Mouse (Mus musculus): Measurements from ENCODE around the gene Dnajc9. TPM values are rescaled to one million over a fixed set of nuclear protein-coding genes. Genes with fewer than 3 reads are reported as not detected.

The Dnajc9 gene
- 100 to 1,000 TPM; 132 to 136 TPM for polyA plus RNA-seq (2017; shearing (Covaris generic))

DNA sequence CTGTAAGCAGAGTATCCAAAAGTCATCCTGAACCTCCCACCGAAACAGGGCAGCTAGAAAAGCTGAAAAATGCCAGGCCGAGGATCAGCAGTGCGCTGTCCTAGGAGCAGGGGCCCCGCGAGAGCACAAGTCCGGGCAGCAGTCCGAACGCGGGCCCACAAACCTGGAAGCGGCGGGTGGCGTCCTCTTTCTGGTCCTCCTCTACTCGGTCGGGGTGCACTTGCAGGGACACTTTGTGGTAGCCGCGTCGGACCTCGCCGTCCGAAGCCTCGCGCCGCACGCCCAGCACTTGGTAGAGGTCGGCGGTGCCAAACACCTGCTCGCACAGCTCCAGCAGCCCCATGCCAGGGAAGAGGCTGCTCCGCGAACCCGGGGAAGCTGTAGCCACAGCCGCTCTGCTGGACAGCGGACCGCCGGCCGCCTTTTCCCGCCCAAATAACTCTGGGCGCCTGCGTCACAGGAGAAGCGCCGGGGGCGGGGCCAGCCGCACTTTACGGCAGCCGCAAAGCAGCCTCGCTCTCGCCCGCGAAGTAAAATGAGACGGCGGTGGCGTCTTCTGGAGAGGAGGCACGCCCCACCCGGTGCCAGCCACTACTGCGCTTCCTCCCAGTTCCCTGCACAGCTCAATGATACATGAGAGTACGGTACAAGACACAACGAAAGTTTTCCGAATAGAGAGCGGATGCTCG, at the start of gene Dnajc9:
Gene Dnajc9, minus strand, starts transcription at position 470 of the 689 bp plus-strand sequence.

DNA sequence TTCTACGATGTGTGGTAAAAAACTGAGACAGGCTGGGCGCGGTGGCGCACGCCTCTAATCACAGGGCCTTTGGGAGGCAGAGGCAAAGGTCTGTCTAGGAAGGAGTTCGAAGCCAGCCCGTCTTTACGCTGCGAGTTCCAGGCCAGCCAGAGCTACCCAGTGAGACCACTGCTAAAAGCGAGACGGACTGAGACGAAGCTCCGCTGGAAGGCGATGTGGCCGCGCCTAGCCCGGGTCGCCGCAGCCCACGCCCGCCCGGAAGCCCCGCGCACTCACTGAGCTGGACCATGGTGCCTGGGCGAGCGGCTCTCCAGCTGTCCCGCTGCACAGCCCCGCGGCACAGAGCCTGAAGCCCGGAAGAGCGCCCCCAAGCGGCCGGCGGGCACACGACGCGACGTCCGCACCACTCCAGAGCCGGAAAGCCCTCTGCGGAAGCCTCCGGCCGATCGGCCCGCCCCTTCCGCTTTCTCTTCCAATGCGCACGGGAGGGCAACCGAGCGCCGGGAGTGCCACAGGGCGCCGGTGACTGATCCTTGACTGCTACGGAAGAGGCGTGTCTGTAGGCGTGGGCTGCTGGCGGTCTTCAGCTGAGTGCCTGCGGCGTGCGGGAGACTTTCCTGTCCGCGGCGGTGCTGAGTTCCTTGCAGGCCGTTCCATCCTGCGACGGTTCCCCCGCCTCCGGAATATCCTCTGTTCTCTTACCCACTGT, 4.6 kb upstream of the Dnajc9 start, which contains the start of gene Mrps16:
Gene Mrps16, minus strand, starts transcription at position 430 of the 709 bp plus-strand sequence.

DNA sequence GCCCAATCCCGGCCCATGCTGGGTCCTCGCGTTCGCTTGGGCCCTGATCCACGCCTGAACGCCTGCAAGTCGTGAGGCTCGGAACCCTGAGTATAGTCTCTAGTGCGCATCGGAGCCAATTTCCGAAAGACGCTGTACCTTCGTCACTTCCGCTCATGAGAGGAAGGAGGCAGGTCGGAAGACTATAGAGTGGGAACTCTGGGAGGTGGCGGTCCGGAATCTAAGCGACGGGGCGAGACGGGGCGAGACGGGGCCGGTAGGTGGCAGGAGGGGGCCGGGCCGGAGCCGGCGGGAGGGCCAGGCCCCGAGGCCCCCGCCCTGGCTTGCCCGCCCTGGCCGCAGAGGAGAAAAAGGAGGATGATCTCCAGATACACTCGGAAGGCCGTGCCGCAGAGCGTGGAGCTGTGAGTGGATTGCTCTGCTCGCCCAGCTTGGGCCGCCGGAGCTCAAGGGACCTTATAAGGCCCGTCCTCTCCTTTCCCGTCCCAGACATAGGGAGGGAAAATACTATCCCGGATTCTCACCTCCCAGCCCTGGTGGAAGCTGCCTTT, 40.6 kb downstream of the Dnajc9 start, which contains the start of the genes Ecd and Fam149b:
Gene Ecd, minus strand, starts transcription at position 131 of the 551 bp plus-strand sequence.
Gene Fam149b, plus strand, starts transcription at position 172 of the 551 bp plus-strand sequence.

Other genes with a start within 250 kb of the Dnajc9 start
- 10 to 100 TPM in 1 of 2 experiments, 1 to 10 TPM in 1; 6.9 to 23.8 TPM for gene Kcnk5, start 207.1 kb downstream of the Dnajc9 start, polyA plus RNA-seq (2017; shearing (Covaris generic))
- gene Kcnk16, start 119.7 kb downstream of the Dnajc9 start, polyA plus RNA-seq (2017; shearing (Covaris generic)): not detected
- 10 to 100 TPM; 13.8 to 14.2 TPM for gene Nudt13, start 94.2 kb downstream of the Dnajc9 start, polyA plus RNA-seq (2017; shearing (Covaris generic))
- gene Ecd, start 40.8 kb downstream of the Dnajc9 start, polyA plus RNA-seq (2017; shearing (Covaris generic)): 10 to 100 TPM; 55.4 to 60.0 TPM
- 10 to 100 TPM; 57.8 to 75.9 TPM for gene Fam149b, start 40.7 kb downstream of the Dnajc9 start, polyA plus RNA-seq (2017; shearing (Covaris generic))
- gene Mrps16, start 4.7 kb upstream of the Dnajc9 start, polyA plus RNA-seq (2017; shearing (Covaris generic)): 100 to 1,000 TPM; 108 to 116 TPM
- under 1 TPM in 1 of 2 experiments, not detected in 1; 0.31 TPM for gene Cfap70, start 63.3 kb upstream of the Dnajc9 start, polyA plus RNA-seq (2017; shearing (Covaris generic))
- 10 to 100 TPM; 30.9 to 43.7 TPM for gene Anxa7, start 91.2 kb upstream of the Dnajc9 start, polyA plus RNA-seq (2017; shearing (Covaris generic))
- gene Mss51, start 108.0 kb upstream of the Dnajc9 start, polyA plus RNA-seq (2017; shearing (Covaris generic)): 1 to 10 TPM; 1.3 to 2.3 TPM
- gene Ppp3cb, start 157.7 kb upstream of the Dnajc9 start, polyA plus RNA-seq (2017; shearing (Covaris generic)): 10 to 100 TPM; 30.4 to 31.4 TPM

All from activated CD4-positive, CD25-positive, alpha-beta regulatory T cell (primary cell).